Mouse (Mus musculus): Measurements from ENCODE around the gene Cdk10.
A peak's percentile ranks its signal among the peaks of the same experiment; 100 is the strongest.

The Cdk10 gene

DNA sequence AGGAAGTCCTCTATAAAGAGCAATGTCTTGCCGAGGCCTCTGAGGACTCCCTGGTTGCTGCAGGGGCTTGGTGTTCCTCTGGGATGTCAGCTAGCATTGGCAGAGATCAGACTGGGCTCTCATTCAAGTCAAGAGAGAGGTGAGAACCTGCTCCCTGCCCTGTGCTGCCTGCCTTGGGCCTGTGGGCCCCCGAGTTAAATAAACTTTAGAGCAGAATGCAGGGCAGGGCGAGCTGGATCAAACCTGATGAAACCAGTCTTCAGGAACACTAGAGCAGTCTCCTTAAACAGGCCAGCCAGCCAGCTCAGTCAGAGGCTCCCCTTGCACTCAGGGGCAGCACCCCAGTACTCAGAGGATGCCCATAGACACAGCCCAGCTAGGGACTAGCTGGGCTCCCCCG is 47.3 kb downstream of the Cdk10 start:
- no peak for DNase-seq (ENCODE audit: low spot score)

DNA sequence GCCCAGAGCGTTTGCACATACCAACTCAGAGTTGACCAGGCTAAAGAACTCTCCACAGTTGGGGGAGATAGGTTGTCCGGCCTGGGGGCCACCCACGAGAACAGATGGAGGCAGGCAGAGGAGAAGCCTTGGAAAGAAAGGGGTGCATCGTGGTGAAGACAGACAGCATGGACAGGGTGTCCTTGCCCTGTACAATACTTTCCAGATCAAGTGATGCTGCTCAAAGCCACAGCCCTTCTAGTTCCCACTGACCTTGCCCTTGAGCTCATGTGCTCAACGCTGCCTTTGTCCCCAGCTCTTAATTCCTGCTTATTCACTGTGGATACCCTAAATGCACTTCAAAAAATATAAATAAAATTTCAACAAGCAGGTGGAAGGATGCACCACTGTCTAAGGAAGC is 49.8 kb downstream of the Cdk10 start:
- DNase-seq (ENCODE audit: low spot score): no peak

DNA sequence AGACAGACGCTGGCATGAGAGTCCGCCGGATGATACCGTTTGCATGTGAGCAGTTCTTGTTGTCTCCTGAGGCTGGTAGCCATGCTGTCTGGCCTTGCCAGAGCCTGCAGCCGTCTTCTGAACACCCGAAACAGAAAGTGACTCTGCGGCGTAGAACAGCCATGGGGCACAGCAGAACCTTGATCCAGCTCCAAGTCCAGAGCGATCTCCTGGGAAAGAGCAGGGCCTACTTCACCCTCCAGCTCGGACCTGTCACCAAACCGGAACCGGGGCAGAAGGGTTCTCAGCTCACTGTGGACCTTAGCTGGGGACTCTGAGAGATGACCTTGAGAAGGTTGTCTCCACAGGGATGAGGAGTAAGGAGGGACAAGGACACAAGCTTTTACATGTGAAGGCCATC is 50.5 kb downstream of the Cdk10 start:
- no peak for DNase-seq (ENCODE audit: low spot score)

DNA sequence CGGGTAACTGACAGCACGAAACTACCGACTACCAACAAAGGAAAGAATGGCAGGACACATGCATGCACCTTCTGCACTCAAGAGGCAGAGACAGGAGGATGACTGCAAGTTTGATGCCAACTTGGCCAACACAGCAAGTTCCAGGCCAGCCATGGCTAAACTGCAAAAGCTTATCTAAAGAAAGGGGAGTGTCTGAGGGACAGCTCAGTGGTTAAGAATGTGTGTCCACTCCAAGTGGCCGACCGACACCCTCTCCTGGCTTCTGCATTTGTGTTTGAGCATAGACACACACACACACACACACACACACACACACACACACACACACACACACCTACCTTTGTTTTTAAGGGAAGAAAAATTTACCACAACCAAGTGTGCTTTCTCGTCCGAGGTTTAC is 53.8 kb downstream of the Cdk10 start:
- DNase-seq (ENCODE audit: low spot score): no peak

DNA sequence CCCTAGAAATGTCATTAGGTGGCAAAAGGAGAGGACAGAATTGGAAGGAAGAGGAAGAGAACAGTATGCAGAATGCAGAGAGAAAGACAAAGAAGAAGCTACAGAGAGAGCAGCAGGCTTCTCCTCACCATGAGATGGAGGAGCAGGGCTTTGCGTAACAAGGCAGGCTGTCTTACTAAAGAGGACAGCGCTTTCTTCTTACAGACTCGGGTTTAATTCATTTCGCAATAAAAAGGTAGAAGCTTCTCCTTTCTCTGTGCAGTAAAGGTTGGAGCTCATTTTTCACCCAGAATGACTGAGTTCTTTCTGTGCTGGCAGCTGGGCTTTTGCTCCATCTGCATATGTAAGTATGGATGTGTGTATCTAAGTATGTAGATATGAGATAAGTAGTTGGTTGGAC is 55.2 kb downstream of the Cdk10 start:
- DNase-seq (ENCODE audit: low spot score): no peak

DNA sequence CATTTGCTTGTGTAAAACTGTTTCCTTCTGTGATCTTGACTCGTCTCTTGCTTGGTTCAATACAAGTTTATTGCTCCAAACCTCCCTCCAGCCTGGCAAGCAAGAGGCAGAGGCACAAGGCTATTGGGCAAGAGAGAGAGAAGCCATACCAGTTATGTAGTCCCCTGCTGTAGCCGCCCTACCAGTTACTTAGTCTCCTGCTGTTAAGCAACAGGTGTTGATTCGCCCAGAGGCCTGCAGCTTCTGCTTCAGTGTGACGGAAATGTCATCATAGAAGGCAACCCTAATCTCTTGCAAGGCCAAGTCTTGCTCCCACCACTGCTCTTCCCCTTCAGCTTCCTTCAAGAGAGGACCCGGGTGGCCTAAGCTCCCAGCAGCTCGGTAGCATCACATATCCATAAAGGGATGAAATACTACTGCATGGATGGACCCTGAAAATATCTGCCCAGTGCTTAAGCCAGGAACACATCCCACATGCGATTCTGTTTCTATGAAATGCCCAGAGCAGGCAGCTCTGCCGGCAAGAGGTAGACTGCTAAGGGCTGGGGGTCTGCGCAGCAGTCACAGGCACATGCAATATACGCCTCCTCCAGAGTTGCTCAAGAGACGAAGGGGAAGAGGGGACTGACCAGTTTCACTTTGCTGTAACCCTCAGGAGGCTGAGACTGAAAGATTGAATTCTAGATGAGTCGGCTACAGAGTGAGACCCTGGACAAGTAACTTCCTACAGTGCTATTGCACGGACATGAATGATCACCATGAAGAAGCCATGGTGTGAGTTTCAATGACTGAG is 55.9 kb downstream of the Cdk10 start:
- peak; percentile 23 for DNase-seq (ENCODE audit: low spot score)

Measured in lung, postnatal 25 days (tissue).